Mouse (Mus musculus) large intestine, adult 2 months (tissue): ENCODE results near the gene Tas2r105. TPM values are rescaled to one million over a fixed set of nuclear protein-coding genes. Genes with fewer than 3 reads are reported as not detected.

Source experiments
- DNase-seq: peaks from one replicate; pipeline ENCODE4 v3.0.0-alpha.2; 2012; ENCODE audit warnings: low read depth, low spot score
- WGBS: fragments of 180-500 bp; shearing (Covaris S2); methylation state at CpG from one replicate; pipeline ENCODE4 v1.1.7; 2018; 5-methylcytosine and 5-hydroxymethylcytosine counted together
- polyA plus RNA-seq: library from polyadenylated mRNA; depleted of rRNA; stranded (reverse); fragments of >200 nt; gene quantifications from 2 replicates; pipeline ENCODE4 v1.2.3, GENCODE M21; 2012; rRNA removed

The Tas2r105 gene
- polyA plus RNA-seq = not detected in 2 replicates

GRCm38 (mm10) chr6:131687395-131687794, at the start of gene Tas2r105:
Gene Tas2r105, minus strand, starts transcription at chr6:131687495.
- no peak for DNase-seq
- WGBS = 50% methylated on average over 1 of the region's 1 CpGs

- 38% methylated on average over 7 of the region's 7 CpGs for WGBS
- DNase-seq = peak; percentile 0
Measured at GRCm38 (mm10) chr6:131712803-131713202, 25.5 kb upstream of the Tas2r105 start.

- no peak for DNase-seq
Measured at GRCm38 (mm10) chr6:131689963-131690362, 2.7 kb upstream of the Tas2r105 start, which contains the start of gene Tas2r114. Gene Tas2r114, minus strand, starts transcription at chr6:131690063.

- DNase-seq = no peak
- 73% methylated on average over 1 of the region's 1 CpGs for WGBS
Measured at GRCm38 (mm10) chr6:131685644-131686043, 1.7 kb downstream of the Tas2r105 start, which contains the start of gene Tas2r104. Gene Tas2r104, minus strand, starts transcription at chr6:131685744.

- WGBS = 66% methylated on average over 3 of the region's 3 CpGs
- no peak for DNase-seq
Measured at GRCm38 (mm10) chr6:131678786-131679185, 8.5 kb downstream of the Tas2r105 start, which contains the start of gene Tas2r106. Gene Tas2r106, minus strand, starts transcription at chr6:131678886.

GRCm38 (mm10) chr6:131660049-131660448, 27.2 kb downstream of the Tas2r105 start, which contains the start of gene Tas2r107:
Gene Tas2r107, minus strand, starts transcription at chr6:131660149.
- DNase-seq = no peak

Other genes starting within 250 kb of the Tas2r105 start
- gene 5430401F13Rik, start 201.1 kb downstream of the Tas2r105 start, polyA plus RNA-seq = not detected in 2 replicates
- gene Gm6619, start 201.1 kb downstream of the Tas2r105 start, polyA plus RNA-seq = not detected in 2 replicates
- not detected in 2 replicates for gene Tas2r130, start 56.6 kb downstream of the Tas2r105 start, polyA plus RNA-seq
- gene Tas2r107, start 27.3 kb downstream of the Tas2r105 start, polyA plus RNA-seq = not detected in 2 replicates
- not detected in 2 replicates for gene Tas2r106, start 8.6 kb downstream of the Tas2r105 start, polyA plus RNA-seq
- not detected in 2 replicates for gene Tas2r104, start 1.8 kb downstream of the Tas2r105 start, polyA plus RNA-seq
- gene Tas2r114, start 2.6 kb upstream of the Tas2r105 start, polyA plus RNA-seq = not detected in 2 replicates